9 mouse cellular contexts compared by ENCODE assay signal in genomic region chr5:76975736-76976135, GRCm38 (mm10). TPM values are rescaled to one million over a fixed set of nuclear protein-coding genes. Genes with fewer than 3 reads are reported as not detected.
DNase-seq lines count a peak whose midpoint lies in the region; ATAC-seq and TF ChIP-seq lines count a peak whose summit lies in the region.
"Had no signal": no experiment of that assay in that cellular context is flagged by ENCODE, and none has a peak within 500 bp of the region (broad histone marks: within the 10 kb centered on the region; RNA-seq: fewer than 3 reads in every experiment).

No protein-coding gene starts in this region.

- H3K4me2 ChIP-seq in kidney, embryonic 14.5 days (replicated peaks; ENCODE audit: low read depth, low read length): peak overlapping the region; percentile 90
- peak overlapping the region; percentile 77 for H3K4me2 ChIP-seq in hindbrain, embryonic 14.5 days (replicated peaks)
- H3K4me2 ChIP-seq in midbrain, embryonic 13.5 days (replicated peaks): peak overlapping the region; percentile 79

- peaks cover 23% of the 10 kb centered on the region for H3K36me3 ChIP-seq in kidney, embryonic 14.5 days (ENCODE audit: control insufficient read depth, insufficient read depth, low read length)
- peaks cover 28% of the 10 kb centered on the region for H3K36me3 ChIP-seq in hindbrain, embryonic 14.5 days (replicated peaks; ENCODE audit: control insufficient read depth, insufficient read depth)
- H3K36me3 ChIP-seq in midbrain, embryonic 13.5 days: peaks cover 22% of the 10 kb centered on the region

- no peak for TF ChIP-seq CTCF in bone marrow macrophage, adult 2 months (IDR thresholded peaks at IDR 0.05; ENCODE audit: low read depth, low read length)

- H3K27ac ChIP-seq in kidney, embryonic 14.5 days (ENCODE audit: low read depth, low read length): no peak overlapping the region
- H3K27ac ChIP-seq in bone marrow macrophage, adult 2 months (ENCODE audit: insufficient read depth, low read depth, low read length): no peak overlapping the region
- H3K27ac ChIP-seq in hindbrain, embryonic 14.5 days: no peak overlapping the region
- H3K27ac ChIP-seq in midbrain, embryonic 13.5 days: no peak overlapping the region

- H3K9me3 ChIP-seq in kidney, embryonic 14.5 days (ENCODE audit: control insufficient read depth, low read length): no peaks in the 10 kb centered on the region
- no peaks in the 10 kb centered on the region for H3K9me3 ChIP-seq in hindbrain, embryonic 14.5 days (ENCODE audit: control insufficient read depth, low read length)
- H3K9me3 ChIP-seq in midbrain, embryonic 13.5 days: no peaks in the 10 kb centered on the region

- H3K4me1 ChIP-seq in kidney, embryonic 14.5 days (ENCODE audit: control insufficient read depth, insufficient read depth, low read length): peaks cover 13% of the 10 kb centered on the region; the same call in 1 of the 2 replicates
- H3K4me1 ChIP-seq in bone marrow macrophage, adult 2 months (ENCODE audit: control insufficient read depth, insufficient read depth, low read length): peaks cover 5% of the 10 kb centered on the region
- H3K4me1 ChIP-seq in hindbrain, embryonic 14.5 days (replicated peaks; ENCODE audit: control insufficient read depth, insufficient read depth, low read length): peaks cover 15% of the 10 kb centered on the region
- peaks cover 23% of the 10 kb centered on the region for H3K4me1 ChIP-seq in midbrain, embryonic 13.5 days (replicated peaks)

- no peak for DNase-seq in kidney, adult 18-20 months
- DNase-seq in hindbrain, embryonic 14.5 days (ENCODE audit: low spot score): no peak
- DNase-seq in urinary bladder, postnatal 4 days (ENCODE audit: low spot score in 2 of 2): no peak
- no peak for DNase-seq in layer of hippocampus, adult 9-10 months (ENCODE audit: low spot score)
- DNase-seq: thymus, adult 18-20 months had no signal

- H3K9ac ChIP-seq in kidney, embryonic 14.5 days (ENCODE audit: low read depth, low read length): peak overlapping the region; percentile 87; the same call in 1 of the 2 replicates
- 0 out of 2 replicates have a peak overlapping the region, but pooled peaks have one; percentile 82 for H3K9ac ChIP-seq in hindbrain, embryonic 14.5 days
- H3K9ac ChIP-seq in midbrain, embryonic 13.5 days (replicated peaks): peak overlapping the region; percentile 87; the same call in 1 of the 2 replicates

- H3K27me3 ChIP-seq in kidney, embryonic 14.5 days (ENCODE audit: control insufficient read depth, insufficient read depth, low read length): no peaks in the 10 kb centered on the region
- no peaks in the 10 kb centered on the region for H3K27me3 ChIP-seq in hindbrain, embryonic 14.5 days (ENCODE audit: control insufficient read depth, insufficient read depth, low read length)
- H3K27me3 ChIP-seq in midbrain, embryonic 13.5 days: no peaks in the 10 kb centered on the region

- no peak for TF ChIP-seq POLR2A in bone marrow macrophage, adult 2 months (IDR thresholded peaks at IDR 0.05; ENCODE audit: borderline replicate concordance, low read depth, low read length)

- ATAC-seq in kidney, embryonic 14.5 days (ENCODE audit: low FRiP score, low TSS enrichment): no peak
- no peak for ATAC-seq in hindbrain, embryonic 14.5 days (ENCODE audit: low FRiP score)
- no peak for ATAC-seq in midbrain, embryonic 13.5 days
- no peak for ATAC-seq in monocyte, adult 5-6 weeks (replicated peaks; ENCODE audit: insufficient number of reproducible peaks, low FRiP score, low TSS enrichment, poor library complexity, severe bottlenecking)

- H3K4me3 ChIP-seq in kidney, embryonic 14.5 days (ENCODE audit: low read length): peak overlapping the region; percentile 90
- peak overlapping the region; percentile 86 for H3K4me3 ChIP-seq in bone marrow macrophage, adult 2 months (ENCODE audit: insufficient read depth, low read length)
- H3K4me3 ChIP-seq in hindbrain, embryonic 14.5 days (replicated peaks; ENCODE audit: low read length): peak overlapping the region; percentile 81
- H3K4me3 ChIP-seq in midbrain, embryonic 13.5 days (replicated peaks): peak overlapping the region; percentile 77

- WGBS in kidney, embryonic 14.5 days: 80% methylated on average over 8 of the region's 8 CpGs
- 91% methylated on average over 8 of the region's 8 CpGs for WGBS in hindbrain, embryonic 14.5 days
- WGBS in midbrain, embryonic 13.5 days: 90% methylated on average over 8 of the region's 8 CpGs

RNA-seq across cellular contexts. Expression of gene Srp72, which starts 1.3 kb away (rescaled TPM):
- 77.6 and 103 TPM in 2 replicates for polyA plus RNA-seq in kidney, embryonic 14.5 days (2014; fragmentation: Nextera tagmentation; extraction: Ambion mirVana)
- 73.8 and 81.0 TPM in 2 replicates for polyA plus RNA-seq in bone marrow macrophage, adult 2 months (2012; ENCODE audit: insufficient read depth, insufficient read length, missing spikeins)
- polyA plus RNA-seq in hindbrain, embryonic 14.5 days (2014; fragmentation: Nextera tagmentation; extraction: Ambion mirVana): 87.6 and 95.2 TPM in 2 replicates
- polyA plus RNA-seq in midbrain, embryonic 13.5 days (2015; fragmentation: Nextera tagmentation; extraction: Ambion mirVana): 77.5 and 87.5 TPM in 2 replicates
- 88.8 to 168 TPM (median 138 TPM) in 3 replicates for total RNA-seq in monocyte, adult 5-6 weeks (2017)

RNA-seq across cellular contexts. Expression of gene Ppat, which starts 24.4 kb away (rescaled TPM):
- polyA plus RNA-seq in kidney, embryonic 14.5 days (2014; fragmentation: Nextera tagmentation; extraction: Ambion mirVana): 34.9 and 51.7 TPM in 2 replicates
- 5.4 and 7.6 TPM in 2 replicates for polyA plus RNA-seq in bone marrow macrophage, adult 2 months (2012; ENCODE audit: insufficient read depth, insufficient read length, missing spikeins)
- 13.7 and 17.4 TPM in 2 replicates for polyA plus RNA-seq in hindbrain, embryonic 14.5 days (2014; fragmentation: Nextera tagmentation; extraction: Ambion mirVana)
- polyA plus RNA-seq in midbrain, embryonic 13.5 days (2015; fragmentation: Nextera tagmentation; extraction: Ambion mirVana): 13.5 and 14.4 TPM in 2 replicates
- total RNA-seq in monocyte, adult 5-6 weeks (2017): 18.7 to 32.1 TPM (median 29.8 TPM) in 3 replicates

RNA-seq across cellular contexts. Expression of gene Paics, which starts 24.6 kb away (rescaled TPM):
- polyA plus RNA-seq in kidney, embryonic 14.5 days (2014; fragmentation: Nextera tagmentation; extraction: Ambion mirVana): 343 and 349 TPM in 2 replicates
- polyA plus RNA-seq in bone marrow macrophage, adult 2 months (2012; ENCODE audit: insufficient read depth, insufficient read length, missing spikeins): 109 and 118 TPM in 2 replicates
- polyA plus RNA-seq in hindbrain, embryonic 14.5 days (2014; fragmentation: Nextera tagmentation; extraction: Ambion mirVana): 161 and 188 TPM in 2 replicates
- 204 and 205 TPM in 2 replicates for polyA plus RNA-seq in midbrain, embryonic 13.5 days (2015; fragmentation: Nextera tagmentation; extraction: Ambion mirVana)
- total RNA-seq in monocyte, adult 5-6 weeks (2017): 99.4 to 104 TPM (median 104 TPM) in 3 replicates

RNA-seq across cellular contexts. Expression of gene Arl9, which starts 28.1 kb away (rescaled TPM):
- polyA plus RNA-seq in kidney, embryonic 14.5 days (2014; fragmentation: Nextera tagmentation; extraction: Ambion mirVana): 0.41 TPM in 1 of 2 replicates, not detected in the other
- polyA plus RNA-seq in bone marrow macrophage, adult 2 months (2012; ENCODE audit: insufficient read depth, insufficient read length, missing spikeins): 2.8 TPM in 1 of 2 replicates, not detected in the other
- not detected in 2 replicates for polyA plus RNA-seq in hindbrain, embryonic 14.5 days (2014; fragmentation: Nextera tagmentation; extraction: Ambion mirVana)
- not detected in 2 replicates for polyA plus RNA-seq in midbrain, embryonic 13.5 days (2015; fragmentation: Nextera tagmentation; extraction: Ambion mirVana)
- not detected in 3 replicates for total RNA-seq in monocyte, adult 5-6 weeks (2017)

RNA-seq across cellular contexts. Expression of gene Thegl, which starts 40.1 kb away (rescaled TPM):
- polyA plus RNA-seq in kidney, embryonic 14.5 days (2014; fragmentation: Nextera tagmentation; extraction: Ambion mirVana): not detected in 2 replicates
- not detected in 2 replicates for polyA plus RNA-seq in bone marrow macrophage, adult 2 months (2012; ENCODE audit: insufficient read depth, insufficient read length, missing spikeins)
- polyA plus RNA-seq in hindbrain, embryonic 14.5 days (2014; fragmentation: Nextera tagmentation; extraction: Ambion mirVana): 0.53 and 0.66 TPM in 2 replicates
- polyA plus RNA-seq in midbrain, embryonic 13.5 days (2015; fragmentation: Nextera tagmentation; extraction: Ambion mirVana): 0.27 and 0.30 TPM in 2 replicates
- 1.1 TPM in 1 of 3 replicates, not detected in the others for total RNA-seq in monocyte, adult 5-6 weeks (2017)
